Mouse (Mus musculus) erythroblast, embryonic 14.5 days (primary cell): ENCODE measurements around the gene Lgr5. TPM values are rescaled to one million over a fixed set of nuclear protein-coding genes. Genes with fewer than 3 reads are reported as not detected.

Source experiments
- H3K27me3 ChIP-seq: 2 replicates; pipeline ENCODE4 v1.6.1; 2012; ENCODE audit warnings: inconsistent platforms; ENCODE audit not compliant: control insufficient read depth
- H3K36me3 ChIP-seq: 2 replicates; pipeline ENCODE4 v1.6.1; 2012; ENCODE audit warnings: mild to moderate bottlenecking, inconsistent platforms; ENCODE audit not compliant: control insufficient read depth
- H3K4me1 ChIP-seq: 2 replicates; pipeline ENCODE4 v1.6.1; 2012; ENCODE audit warnings: inconsistent platforms; ENCODE audit not compliant: control insufficient read depth
- H3K4me3 ChIP-seq: replicated peaks from 2 replicates; pipeline ENCODE3; 2012; ENCODE audit warnings: moderate library complexity, mild to moderate bottlenecking, inconsistent platforms
- H3K9me3 ChIP-seq: 2 replicates; pipeline ENCODE4 v1.6.1; 2012; ENCODE audit warnings: low read length, inconsistent platforms, mixed read lengths; ENCODE audit not compliant: control insufficient read depth
- GATA1 ChIP-seq: IDR thresholded peaks from 2 replicates; pipeline ENCODE4 v1.6.1; 2012; ENCODE audit warnings: low read length, inconsistent platforms, mixed read lengths
- TAL1 ChIP-seq: IDR thresholded peaks from 3 replicates; pipeline ENCODE4 v1.6.1; 2012; ENCODE audit warnings: low read length, inconsistent platforms, mixed read lengths
- polyA plus RNA-seq: library from polyadenylated mRNA; stranded (reverse); fragments of >175 nt; gene quantifications from 2 replicates; pipeline ENCODE4 v1.2.3, GENCODE M21; 2012

Lgr5 gene
- polyA plus RNA-seq, 1 experiment: not detected

GRCm38 (mm10) chr10:115521081-115521451 is 66.5 kb downstream of the Lgr5 start:
- no peaks in the 10 kb centered on the region for H3K9me3 ChIP-seq
- no peaks in the 10 kb centered on the region for H3K4me1 ChIP-seq
- TF ChIP-seq TAL1: no peak
- no peak for TF ChIP-seq GATA1
- no peaks in the 10 kb centered on the region for H3K36me3 ChIP-seq
- H3K27me3 ChIP-seq: no peaks in the 10 kb centered on the region
- H3K4me3 ChIP-seq: no peak overlapping the region

GRCm38 (mm10) chr10:115520200-115521080 is 67.1 kb downstream of the Lgr5 start:
- TF ChIP-seq TAL1 (no peak), GATA1 (no peak)
- no peaks in the 10 kb centered on the region for H3K27me3 ChIP-seq
- H3K9me3 ChIP-seq: no peaks in the 10 kb centered on the region
- no peak overlapping the region for H3K4me3 ChIP-seq
- H3K36me3 ChIP-seq: no peaks in the 10 kb centered on the region
- H3K4me1 ChIP-seq: no peaks in the 10 kb centered on the region

DNA sequence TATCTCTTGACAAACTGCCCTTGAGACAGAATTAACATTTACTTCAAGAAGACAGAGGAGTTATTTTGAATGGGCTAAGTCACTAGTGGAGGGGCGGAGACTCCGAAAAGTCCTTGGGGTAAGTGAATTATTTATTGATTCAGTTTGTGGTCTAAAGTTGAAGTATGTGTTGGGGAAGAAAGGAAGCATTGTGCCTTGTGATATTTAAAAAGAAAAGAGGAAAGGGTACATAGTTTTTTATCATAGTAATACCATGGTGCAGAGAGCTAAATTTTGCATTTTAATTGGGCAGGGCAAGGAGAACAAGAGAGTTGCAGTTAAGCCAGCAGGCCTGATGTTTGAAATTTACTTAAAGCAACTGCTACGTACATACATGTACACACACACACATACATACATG is 68.7 kb downstream of the Lgr5 start:
- Histone ChIP-seq H3K27me3 (no peaks in the 10 kb centered on the region), H3K4me3 (no peak overlapping the region), H3K4me1 (no peaks in the 10 kb centered on the region), H3K36me3 (no peaks in the 10 kb centered on the region), H3K9me3 (no peaks in the 10 kb centered on the region)
- no peak for TF ChIP-seq GATA1
- TF ChIP-seq TAL1: no peak

GRCm38 (mm10) chr10:115515503-115515902 is 72.1 kb downstream of the Lgr5 start:
- H3K27me3 ChIP-seq: no peaks in the 10 kb centered on the region
- no peaks in the 10 kb centered on the region for H3K4me1 ChIP-seq
- H3K4me3 ChIP-seq: no peak overlapping the region
- no peaks in the 10 kb centered on the region for H3K36me3 ChIP-seq
- no peak for TF ChIP-seq GATA1
- H3K9me3 ChIP-seq: no peaks in the 10 kb centered on the region

DNA sequence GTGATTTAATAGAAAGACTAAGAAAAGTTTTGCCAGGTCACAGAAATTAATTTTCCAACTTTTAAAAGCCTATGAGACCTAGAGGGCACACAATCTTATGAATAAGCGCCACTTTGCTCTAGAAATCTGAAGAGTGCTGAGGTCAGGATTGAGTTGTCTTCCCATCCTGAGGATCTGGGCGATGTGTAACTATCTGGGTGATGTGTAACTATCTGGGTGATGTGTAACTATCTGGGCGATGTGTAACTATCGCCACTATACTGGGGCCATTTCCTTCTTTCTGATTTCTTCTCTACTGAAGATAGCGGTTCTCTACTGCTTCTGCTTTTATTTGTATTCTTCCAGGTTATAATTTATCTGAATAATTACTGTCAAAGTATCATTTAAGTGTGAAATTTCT is 76.6 kb downstream of the Lgr5 start:
- no peak overlapping the region for H3K4me3 ChIP-seq
- no peaks in the 10 kb centered on the region for H3K9me3 ChIP-seq

DNA sequence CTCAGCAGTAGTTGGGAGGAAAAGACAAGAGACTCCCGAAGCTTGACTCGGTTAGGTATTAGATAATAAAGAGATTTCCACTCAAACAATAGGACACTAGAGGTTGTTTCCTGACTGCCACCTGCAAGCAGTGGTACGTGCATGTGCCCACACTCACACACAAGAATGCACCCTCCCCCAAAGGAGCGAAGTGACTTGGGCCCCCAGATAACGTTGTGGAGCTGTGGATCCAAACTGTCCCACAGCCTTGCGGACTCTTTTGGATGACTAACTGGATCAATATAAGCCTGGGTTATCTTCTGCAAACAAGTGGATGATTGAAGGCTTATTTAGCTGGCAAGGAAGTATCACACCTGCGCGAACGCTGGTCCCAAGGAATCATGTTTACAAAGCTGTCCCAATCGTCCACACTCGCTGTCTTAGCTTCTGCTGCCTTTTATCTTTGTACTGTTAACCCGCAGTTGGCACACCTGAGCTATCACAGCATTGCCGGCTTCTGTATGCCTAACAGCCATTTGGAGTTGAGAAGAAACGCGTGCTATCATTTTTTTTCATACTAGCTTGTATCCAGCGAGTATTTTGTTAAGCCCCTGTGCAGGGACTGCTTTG is 81.8 kb downstream of the Lgr5 start:
- Histone ChIP-seq H3K36me3 (no peaks in the 10 kb centered on the region), H3K4me3 (no peak overlapping the region), H3K9me3 (no peaks in the 10 kb centered on the region), H3K4me1 (no peaks in the 10 kb centered on the region), H3K27me3 (no peaks in the 10 kb centered on the region)
- no peak for TF ChIP-seq GATA1
- TF ChIP-seq TAL1: no peak

More for the DNA sequence above, 76.6 kb downstream of the Lgr5 start:
- Histone ChIP-seq H3K27me3 (no peaks in the 10 kb centered on the region), H3K4me1 (no peaks in the 10 kb centered on the region), H3K36me3 (no peaks in the 10 kb centered on the region)
- TF ChIP-seq GATA1: no peak
- TF ChIP-seq TAL1: no peak

DNA sequence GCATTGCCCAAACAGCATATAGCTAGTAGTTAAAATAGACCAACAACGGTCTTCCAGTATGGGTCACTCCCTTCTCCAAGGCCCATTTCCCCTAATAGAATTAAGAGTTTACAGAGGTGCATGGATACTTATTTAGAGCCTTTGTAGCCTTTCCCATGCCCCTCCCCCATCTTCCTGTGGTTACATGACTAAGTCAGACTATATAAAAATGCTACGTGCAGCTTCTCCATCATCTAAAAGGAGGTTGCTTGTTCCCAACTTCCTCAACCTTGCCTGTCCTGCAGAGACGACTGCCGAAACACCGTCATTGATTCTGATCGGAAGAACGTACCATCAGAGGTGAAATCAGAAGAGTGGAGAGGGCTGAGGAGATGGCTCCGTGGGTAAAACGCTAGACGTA is 82.4 kb downstream of the Lgr5 start:
- H3K4me3 ChIP-seq: no peak overlapping the region
- no peaks in the 10 kb centered on the region for H3K27me3 ChIP-seq
- no peak for TF ChIP-seq GATA1
- no peaks in the 10 kb centered on the region for H3K36me3 ChIP-seq
- H3K9me3 ChIP-seq: no peaks in the 10 kb centered on the region
- no peaks in the 10 kb centered on the region for H3K4me1 ChIP-seq

- Histone ChIP-seq H3K9me3 (peaks cover 11% of the 10 kb centered on the region), H3K36me3 (no peaks in the 10 kb centered on the region), H3K4me3 (no peak overlapping the region), H3K4me1 (no peaks in the 10 kb centered on the region), H3K27me3 (no peaks in the 10 kb centered on the region)
- TF ChIP-seq TAL1: no peak
- no peak for TF ChIP-seq GATA1
These were observed 93.8 kb downstream of the Lgr5 start for GRCm38 (mm10) chr10:115493778-115494141.

DNA sequence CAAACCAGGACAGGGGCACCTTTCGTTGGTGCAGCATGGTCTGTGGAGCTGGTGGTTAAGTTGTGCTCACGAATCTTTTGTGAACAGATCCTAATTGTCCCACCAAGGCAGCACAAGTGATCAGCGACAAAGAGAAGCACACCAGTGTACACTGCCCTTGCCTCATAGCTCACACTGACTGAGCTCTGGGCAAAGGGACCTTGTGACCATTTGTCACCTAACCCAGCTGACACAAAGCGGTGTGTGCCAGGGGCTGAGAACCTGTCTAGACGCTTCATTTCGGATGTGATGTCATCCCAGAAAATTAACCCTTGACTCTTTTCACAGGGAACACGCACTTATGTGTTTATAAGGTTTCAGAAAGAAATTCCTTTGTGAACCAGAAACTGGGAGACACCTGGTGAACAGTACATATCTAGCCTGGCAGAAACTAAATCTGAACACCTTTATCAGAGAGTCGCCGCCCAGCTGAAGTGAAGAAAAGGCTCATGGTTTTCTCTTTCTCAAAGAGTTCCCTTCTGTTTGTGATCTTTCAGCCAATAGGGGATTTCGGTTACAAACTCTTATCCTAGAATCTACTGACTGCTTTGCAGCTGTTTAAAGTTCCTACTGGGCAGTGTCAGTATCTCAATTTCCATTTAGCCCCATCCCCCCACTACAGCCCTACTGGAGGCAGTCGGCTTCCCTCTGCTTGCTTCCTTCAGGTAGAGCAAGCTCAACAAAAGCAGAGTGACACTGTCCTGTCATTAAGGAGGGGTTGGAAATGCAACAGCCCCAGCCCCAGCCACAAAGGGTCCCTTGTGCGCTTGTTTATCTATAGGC is 94.4 kb downstream of the Lgr5 start:
- Histone ChIP-seq H3K4me3 (no peak overlapping the region), H3K9me3 (peaks cover 11% of the 10 kb centered on the region), H3K27me3 (no peaks in the 10 kb centered on the region), H3K36me3 (no peaks in the 10 kb centered on the region), H3K4me1 (no peaks in the 10 kb centered on the region)
- TF ChIP-seq TAL1: no peak
